Mouse (Mus musculus): Measurements from ENCODE around the gene Btg1-ps1.
"Not testable (repeated sequence)": the region's sequence is repeated elsewhere in the genome, so short reads cannot be mapped to it uniquely, and the experiment has no call there.

Btg1-ps1 gene

DNA sequence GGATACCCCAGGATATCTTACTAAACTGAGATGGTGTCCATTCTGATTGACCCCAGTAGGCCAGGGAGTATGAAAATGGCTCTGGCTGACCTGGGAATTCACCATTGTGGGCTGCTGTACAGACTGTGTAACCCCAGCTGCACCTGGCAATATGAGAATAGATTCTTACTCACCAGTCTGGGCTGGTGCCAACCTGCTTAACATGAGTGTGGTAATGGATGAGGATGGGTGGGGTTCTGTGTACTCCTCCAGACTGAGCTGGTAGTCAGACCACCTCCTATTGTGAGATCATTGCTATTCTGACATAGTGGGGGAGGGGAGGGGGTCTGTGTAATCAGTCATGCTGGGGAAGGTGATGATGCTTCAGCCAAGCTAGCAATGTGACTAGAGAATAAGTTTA lies at the start of gene Btg1-ps1:
Btg1-ps1 (minus strand) TSS at position 219 of the 400 bp plus-strand sequence.
- DNase-seq (ENCODE audit: inconsistent ontology term) = peak; percentile 2

DNA sequence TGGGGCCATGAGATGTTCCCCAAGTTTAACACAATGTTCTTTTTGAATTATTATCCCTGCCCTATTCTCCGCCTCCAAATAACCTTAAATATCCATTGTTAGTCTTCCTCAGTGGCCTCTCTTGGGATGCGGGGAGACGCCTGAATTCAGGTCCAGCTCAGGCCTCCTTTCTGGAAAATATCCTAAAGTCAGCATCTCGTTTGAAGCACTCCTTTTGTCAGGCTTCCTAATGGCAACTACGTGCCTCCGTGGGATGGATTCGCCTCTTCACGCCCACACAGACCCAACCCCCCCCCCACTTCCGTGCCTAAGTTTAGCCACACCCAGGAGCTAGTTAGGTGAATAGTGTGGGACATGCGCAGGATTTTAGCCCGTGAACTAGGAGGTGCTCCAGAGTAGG lies 47.6 kb upstream of the Btg1-ps1 start, which contains the start of gene Rhox10:
Rhox10 (plus strand) TSS at position 301 of the 400 bp plus-strand sequence.
- no peak for DNase-seq (ENCODE audit: inconsistent ontology term)

DNA sequence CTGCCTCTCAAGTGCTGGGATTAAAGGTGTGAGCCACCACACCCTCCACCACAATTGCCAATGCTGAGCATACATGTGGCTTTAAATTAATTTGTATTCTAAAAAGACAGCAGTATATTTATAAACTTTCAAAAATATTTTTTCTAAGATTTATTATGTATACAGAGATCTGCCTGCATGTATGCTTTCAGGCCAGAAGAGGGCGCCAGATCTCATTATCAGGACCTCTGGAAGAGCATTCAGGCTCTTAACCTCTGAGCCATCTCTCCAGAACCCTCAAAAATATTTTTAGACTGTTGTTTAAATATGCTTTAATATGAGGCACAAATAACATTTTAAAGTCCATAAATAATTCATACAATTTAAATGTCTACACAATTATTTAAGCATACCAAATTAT lies 42.9 kb upstream of the Btg1-ps1 start:
- DNase-seq (ENCODE audit: inconsistent ontology term) = no peak

DNA sequence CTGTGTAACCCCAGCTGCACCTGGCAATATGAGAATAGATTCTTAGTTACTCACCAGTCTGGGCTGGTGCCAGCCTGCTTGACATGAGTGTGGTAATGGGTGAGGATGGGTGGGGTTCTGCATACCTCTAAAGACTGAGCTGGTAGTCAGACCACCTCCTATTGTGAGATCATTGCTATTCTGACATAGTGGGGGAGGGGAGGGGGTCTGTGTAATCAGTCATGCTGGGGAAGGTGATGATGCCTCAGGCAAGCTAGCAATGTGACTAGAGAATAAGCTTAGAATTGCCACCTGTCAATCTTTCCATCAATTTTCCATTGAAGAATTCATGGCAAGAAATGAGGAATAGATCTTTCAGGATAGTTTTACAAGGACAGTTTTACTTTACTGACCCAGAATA lies 24.4 kb upstream of the Btg1-ps1 start, which contains the start of gene Btg1-ps2:
Btg1-ps2 (minus strand) TSS at position 101 of the 400 bp plus-strand sequence.
- DNase-seq (ENCODE audit: inconsistent ontology term) = not testable (repeated sequence)

DNA sequence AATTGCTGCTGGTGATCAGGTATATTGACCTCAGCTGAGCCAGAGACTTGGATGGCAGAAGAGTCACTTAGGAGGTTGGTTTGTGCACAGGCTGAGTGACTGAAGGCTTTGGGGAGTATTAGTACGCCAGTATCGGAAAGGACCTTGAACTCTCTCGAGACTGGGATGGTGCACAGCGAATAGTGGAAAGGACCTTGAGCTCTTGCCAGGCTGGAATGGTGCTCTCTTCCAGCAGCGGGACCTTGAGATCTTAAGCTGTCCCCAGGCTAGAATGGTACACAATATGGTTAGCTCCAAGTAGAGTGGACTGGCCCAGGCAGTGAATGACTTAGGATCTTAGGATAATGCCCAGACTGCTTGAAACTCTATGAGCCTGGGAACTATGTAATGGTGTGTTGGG lies 21.1 kb upstream of the Btg1-ps1 start:
- DNase-seq (ENCODE audit: inconsistent ontology term) = no peak

DNA sequence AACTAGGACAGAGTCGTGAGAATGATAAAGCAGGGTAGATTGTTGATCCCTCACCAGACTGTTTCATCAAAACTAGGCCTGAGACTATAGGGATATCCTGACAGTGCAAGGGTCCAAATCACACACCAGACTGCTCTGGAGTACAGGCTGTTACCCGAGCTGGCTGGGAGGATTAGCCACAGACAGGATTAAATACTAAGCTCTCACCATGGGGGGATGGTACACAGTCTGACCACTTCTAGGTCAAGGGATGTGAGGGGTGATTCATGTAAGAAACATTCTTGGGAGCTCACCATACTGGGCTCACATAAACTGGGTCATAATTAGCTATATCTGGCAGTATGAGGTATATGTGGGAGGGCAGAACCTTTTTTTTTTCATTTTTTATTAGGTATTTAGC lies 15.2 kb upstream of the Btg1-ps1 start:
- DNase-seq (ENCODE audit: inconsistent ontology term) = peak; percentile 22

DNA sequence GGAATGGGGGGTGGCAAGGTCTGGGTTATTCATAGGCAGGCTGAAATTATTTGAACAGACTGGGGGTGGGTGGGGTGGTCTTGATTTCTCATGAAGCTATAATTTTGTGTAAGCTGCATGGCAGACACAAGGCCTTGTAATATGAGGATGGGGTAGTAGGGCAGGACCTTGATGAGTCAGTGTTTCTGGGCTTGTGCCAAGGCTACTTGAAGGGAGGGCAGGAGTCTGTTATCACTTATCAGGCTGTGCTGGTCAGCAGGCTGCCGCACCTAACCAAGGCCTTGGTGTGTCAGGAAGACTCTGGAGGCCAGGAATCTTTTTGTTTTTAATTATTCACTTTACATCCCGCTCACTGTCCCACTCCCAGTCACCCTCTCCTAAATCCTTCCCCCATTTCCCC lies 9.9 kb downstream of the Btg1-ps1 start:
- DNase-seq (ENCODE audit: inconsistent ontology term) = no peak

Data from Muller cell, postnatal 12 days (primary cell).